Mouse (Mus musculus): ENCODE measurements around the gene Pou2af1.

GRCm38 (mm10) chr9:51194790-51195189, 18.7 kb upstream of the Pou2af1 start:
- no peak for TF ChIP-seq CTCF (IDR thresholded peaks at IDR 0.05; ENCODE audit: extremely low read depth, insufficient read length, insufficient replicate concordance, low read depth, low read length)
- no peak for TF ChIP-seq POLR2A (IDR thresholded peaks at IDR 0.05; ENCODE audit: low read depth, low read length)

All from small intestine, adult 2 months (tissue).